Mouse (Mus musculus): ENCODE measurements around the gene Spdef. TPM values are rescaled to one million over a fixed set of nuclear protein-coding genes. Genes with fewer than 3 reads are reported as not detected.

The Spdef gene
- polyA plus RNA-seq, 1 experiment from 2014 or later, result 29.7 TPM

DNA sequence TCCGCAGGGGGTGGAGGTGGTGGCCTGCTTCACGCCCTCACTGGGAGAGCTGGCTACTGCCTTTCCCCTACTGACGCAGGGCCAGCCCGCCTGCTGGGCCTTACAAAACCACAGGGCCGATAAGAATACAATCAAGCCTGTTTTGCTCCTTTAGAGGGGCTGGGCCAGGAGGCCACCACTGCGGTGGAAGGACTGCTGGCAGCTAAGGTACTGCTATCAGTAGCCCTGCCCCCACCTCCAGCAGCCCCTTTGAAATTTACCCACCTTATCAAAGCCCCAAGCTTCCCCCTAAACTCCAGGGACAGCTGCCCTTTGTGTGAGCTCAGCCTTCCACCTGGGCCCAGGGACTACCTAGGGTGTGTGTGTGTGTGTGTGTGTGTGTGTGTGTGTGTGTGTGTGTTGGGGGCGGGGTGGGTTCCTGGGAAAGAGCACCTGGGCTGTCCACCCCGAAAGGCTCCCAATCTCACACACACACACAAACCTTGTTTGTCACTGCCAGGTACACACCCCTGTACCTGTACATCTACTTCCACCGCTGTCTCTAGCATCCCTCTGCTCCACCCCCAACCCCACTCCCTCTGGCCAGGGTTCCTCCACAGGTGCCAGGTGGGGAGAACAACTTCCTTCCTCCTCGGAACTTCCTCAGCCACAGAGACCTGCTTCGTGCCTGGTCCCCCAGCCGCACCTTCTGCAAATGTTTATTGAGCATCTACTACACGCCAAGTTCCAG lies 5.8 kb upstream of the Spdef start:
- H3K27ac ChIP-seq (replicated peaks), result peak overlapping the region; percentile 83
- no peaks in the 10 kb centered on the region for H3K9me3 ChIP-seq (ENCODE audit: control insufficient read depth, low read length)
- H3K4me1 ChIP-seq (replicated peaks; ENCODE audit: control insufficient read depth, insufficient read depth), result no peaks in the 10 kb centered on the region
- DNase-seq (ENCODE audit: low spot score), result peak; percentile 87
- 24% methylated on average over 13 of the region's 13 CpGs for WGBS
- H3K9ac ChIP-seq (ENCODE audit: low read length), result no peak overlapping the region
- TF ChIP-seq CTCF (IDR thresholded peaks at IDR 0.05; ENCODE audit: low read depth), result no peak
- no peak for TF ChIP-seq EP300 (optimal IDR thresholded peaks at IDR 0.05)
- no peak overlapping the region for H3K4me3 ChIP-seq (ENCODE audit: low read depth, low read length)
- no peaks in the 10 kb centered on the region for H3K27me3 ChIP-seq (ENCODE audit: control insufficient read depth, insufficient read depth, low read length)
- no peak overlapping the region for H3K4me2 ChIP-seq (replicated peaks; ENCODE audit: low read depth)
- ATAC-seq (ENCODE audit: low FRiP score, low TSS enrichment), result peak; percentile 87
- no peaks in the 10 kb centered on the region for H3K36me3 ChIP-seq (ENCODE audit: control insufficient read depth, insufficient read depth, low read length)

DNA sequence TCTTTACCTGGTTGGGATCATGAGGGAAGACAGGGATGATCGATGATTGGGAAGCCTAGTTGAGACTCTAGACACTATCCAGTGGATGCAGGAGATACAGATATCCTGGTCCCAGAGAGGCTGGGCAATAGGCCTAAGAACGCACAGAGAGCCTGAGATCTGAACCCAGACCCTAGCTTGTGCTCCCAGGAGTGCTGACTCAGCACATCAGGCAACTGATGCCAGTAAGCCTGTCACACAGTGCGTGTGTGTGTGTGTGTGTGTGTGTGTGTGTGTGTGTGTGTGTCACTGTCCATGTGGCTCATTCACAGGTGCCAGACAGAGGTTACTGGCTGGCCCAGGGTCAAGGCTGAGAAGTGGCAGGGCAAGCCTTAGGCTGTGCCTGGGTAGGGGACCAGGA lies 3.9 kb upstream of the Spdef start:
- H3K4me1 ChIP-seq (replicated peaks; ENCODE audit: control insufficient read depth, insufficient read depth), result no peaks in the 10 kb centered on the region
- no peaks in the 10 kb centered on the region for H3K36me3 ChIP-seq (ENCODE audit: control insufficient read depth, insufficient read depth, low read length)
- H3K27ac ChIP-seq (replicated peaks), result 0 out of 2 replicates have a peak overlapping the region, but pooled peaks have one; percentile 18
- no peak overlapping the region for H3K4me3 ChIP-seq (ENCODE audit: low read depth, low read length)
- no peak for TF ChIP-seq CTCF (IDR thresholded peaks at IDR 0.05; ENCODE audit: low read depth)
- TF ChIP-seq EP300 (optimal IDR thresholded peaks at IDR 0.05), result no peak
- no peak overlapping the region for H3K9ac ChIP-seq (ENCODE audit: low read length)
- no peak overlapping the region for H3K4me2 ChIP-seq (replicated peaks; ENCODE audit: low read depth)
- no peaks in the 10 kb centered on the region for H3K9me3 ChIP-seq (ENCODE audit: control insufficient read depth, low read length)
- DNase-seq (ENCODE audit: low spot score), result no peak
- no peak for ATAC-seq (ENCODE audit: low FRiP score, low TSS enrichment)
- H3K27me3 ChIP-seq (ENCODE audit: control insufficient read depth, insufficient read depth, low read length), result no peaks in the 10 kb centered on the region
- 72% methylated on average over 3 of the region's 3 CpGs for WGBS

DNA sequence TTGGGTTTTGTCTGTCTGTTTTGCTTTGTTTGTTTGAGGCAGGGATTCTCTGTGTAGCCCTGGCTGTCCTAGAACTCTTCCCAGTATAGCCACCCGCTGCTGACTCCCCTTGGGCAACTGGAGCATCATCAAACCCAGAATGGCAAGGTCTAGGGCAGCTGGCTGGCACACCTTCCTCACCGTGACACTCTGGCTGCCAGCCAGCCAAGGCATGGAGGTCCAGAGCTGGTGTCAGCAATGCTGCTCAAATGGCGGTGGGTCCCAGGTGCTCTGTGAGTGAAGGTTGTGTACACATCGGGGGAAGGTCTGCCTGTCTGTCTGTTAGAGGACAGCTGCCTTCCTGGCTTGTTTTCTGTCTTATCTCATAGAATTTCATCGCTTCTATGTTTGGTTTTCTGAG lies 3.4 kb upstream of the Spdef start:
- Histone ChIP-seq H3K36me3 (ENCODE audit: control insufficient read depth, insufficient read depth, low read length) (no peaks in the 10 kb centered on the region), H3K4me1 (replicated peaks; ENCODE audit: control insufficient read depth, insufficient read depth) (no peaks in the 10 kb centered on the region), H3K27me3 (ENCODE audit: control insufficient read depth, insufficient read depth, low read length) (no peaks in the 10 kb centered on the region), H3K4me2 (replicated peaks; ENCODE audit: low read depth) (no peak overlapping the region), H3K9ac (ENCODE audit: low read length) (no peak overlapping the region), H3K4me3 (ENCODE audit: low read depth, low read length) (no peak overlapping the region), H3K9me3 (ENCODE audit: control insufficient read depth, low read length) (no peaks in the 10 kb centered on the region), H3K27ac (replicated peaks) (no peak overlapping the region)
- no peak for TF ChIP-seq CTCF (IDR thresholded peaks at IDR 0.05; ENCODE audit: low read depth)
- no peak for TF ChIP-seq EP300 (optimal IDR thresholded peaks at IDR 0.05)
- 51% methylated on average over 5 of the region's 5 CpGs for WGBS
- no peak for ATAC-seq (ENCODE audit: low FRiP score, low TSS enrichment)
- DNase-seq (ENCODE audit: low spot score), result no peak

DNA sequence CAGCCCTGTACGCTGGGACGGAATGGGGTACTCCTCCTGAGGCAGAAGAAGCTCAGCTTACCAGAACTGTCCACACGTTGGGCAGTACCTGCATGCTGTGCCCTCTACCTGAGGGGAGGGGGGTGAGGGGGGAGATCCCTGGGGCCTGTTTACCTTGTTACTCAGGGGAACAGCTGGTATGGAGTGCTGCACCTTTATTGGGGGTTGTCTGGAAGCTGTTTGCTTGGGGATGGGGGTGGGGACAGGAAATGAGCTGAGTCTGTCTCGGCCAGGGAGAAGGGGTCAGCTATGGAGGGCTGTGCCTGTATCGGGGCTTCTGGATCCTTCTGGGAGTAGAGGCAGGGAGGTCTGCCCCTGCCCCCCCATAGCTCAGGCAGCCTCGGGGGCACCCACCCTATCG lies 2.2 kb downstream of the Spdef start:
- WGBS, result 33% methylated on average over 7 of the region's 7 CpGs
- Histone ChIP-seq H3K4me3 (ENCODE audit: low read depth, low read length) (peak overlapping the region; percentile 3; the same call in 1 of the 2 replicates), H3K27me3 (ENCODE audit: control insufficient read depth, insufficient read depth, low read length) (no peaks in the 10 kb centered on the region), H3K27ac (replicated peaks) (0 out of 2 replicates have a peak overlapping the region, but pooled peaks have one; percentile 30), H3K4me1 (replicated peaks; ENCODE audit: control insufficient read depth, insufficient read depth) (0 out of 2 replicates have a peak, but pooled peaks cover 2% of the 10 kb centered on the region), H3K9ac (ENCODE audit: low read length) (no peak overlapping the region), H3K4me2 (replicated peaks; ENCODE audit: low read depth) (peak overlapping the region; percentile 41), H3K9me3 (ENCODE audit: control insufficient read depth, low read length) (no peaks in the 10 kb centered on the region), H3K36me3 (ENCODE audit: control insufficient read depth, insufficient read depth, low read length) (no peaks in the 10 kb centered on the region)
- peak; percentile 40 for ATAC-seq (ENCODE audit: low FRiP score, low TSS enrichment)
- peak; percentile 76 for DNase-seq (ENCODE audit: low spot score)
- TF ChIP-seq EP300 (optimal IDR thresholded peaks at IDR 0.05) (no peak), CTCF (IDR thresholded peaks at IDR 0.05; ENCODE audit: low read depth) (no peak)

DNA sequence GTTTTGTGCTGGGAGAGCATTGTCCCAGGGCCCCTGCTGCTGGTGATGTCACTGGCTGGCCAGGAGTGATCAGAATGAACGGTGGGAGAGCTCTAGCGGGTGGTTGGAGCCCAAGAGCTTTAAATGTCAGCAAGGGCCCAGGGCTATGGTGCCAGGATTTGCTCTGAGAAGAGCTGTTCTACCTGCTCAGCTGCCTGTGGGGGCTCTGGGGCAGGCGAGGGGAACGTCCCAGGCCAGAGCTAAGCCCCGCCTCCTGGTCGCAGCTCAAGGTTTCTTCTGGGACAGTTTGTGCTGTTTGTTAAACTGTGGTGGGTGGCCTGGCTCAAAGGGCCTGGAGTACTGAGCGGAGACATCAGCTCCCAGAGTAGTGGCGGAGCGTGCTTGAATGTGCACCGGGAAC lies 3.3 kb downstream of the Spdef start:
- TF ChIP-seq EP300 (optimal IDR thresholded peaks at IDR 0.05), result no peak
- no peak for TF ChIP-seq CTCF (IDR thresholded peaks at IDR 0.05; ENCODE audit: low read depth)
- no peaks in the 10 kb centered on the region for H3K36me3 ChIP-seq (ENCODE audit: control insufficient read depth, insufficient read depth, low read length)

DNA sequence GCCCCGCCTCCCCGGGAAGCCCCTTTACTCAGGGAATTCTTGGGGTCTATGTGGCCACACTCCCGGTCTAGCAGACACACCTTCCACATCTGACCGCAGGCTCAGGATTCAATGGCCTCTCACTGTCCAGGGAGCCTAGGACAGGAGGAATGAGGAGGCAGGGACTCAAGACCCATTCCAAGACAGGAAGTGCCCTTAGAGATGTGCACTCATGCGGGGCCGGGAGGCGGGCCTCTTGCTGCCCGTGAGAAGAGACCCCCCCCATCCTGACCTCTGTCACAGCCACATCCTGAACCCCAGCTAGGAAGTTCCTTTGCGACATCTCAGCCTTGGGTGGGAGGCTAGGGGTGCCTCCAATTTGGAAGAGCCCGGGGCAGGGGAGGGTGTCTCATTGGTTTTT lies 3.7 kb downstream of the Spdef start:
- ATAC-seq (ENCODE audit: low FRiP score, low TSS enrichment) (no peak), DNase-seq (ENCODE audit: low spot score) (no peak)
- H3K36me3 ChIP-seq (ENCODE audit: control insufficient read depth, insufficient read depth, low read length), result no peaks in the 10 kb centered on the region
- H3K4me2 ChIP-seq (replicated peaks; ENCODE audit: low read depth), result peak overlapping the region; percentile 41; the same call in 1 of the 2 replicates
- H3K27me3 ChIP-seq (ENCODE audit: control insufficient read depth, insufficient read depth, low read length), result no peaks in the 10 kb centered on the region
- WGBS, result 48% methylated on average over 10 of the region's 10 CpGs
- H3K9me3 ChIP-seq (ENCODE audit: control insufficient read depth, low read length), result no peaks in the 10 kb centered on the region
- TF ChIP-seq EP300 (optimal IDR thresholded peaks at IDR 0.05), result no peak
- TF ChIP-seq CTCF (IDR thresholded peaks at IDR 0.05; ENCODE audit: low read depth), result no peak
- no peak overlapping the region for H3K27ac ChIP-seq (replicated peaks)
- no peak overlapping the region for H3K4me3 ChIP-seq (ENCODE audit: low read depth, low read length)
- no peak overlapping the region for H3K9ac ChIP-seq (ENCODE audit: low read length)
- 0 out of 2 replicates have a peak, but pooled peaks cover 2% of the 10 kb centered on the region for H3K4me1 ChIP-seq (replicated peaks; ENCODE audit: control insufficient read depth, insufficient read depth)

More for the DNA sequence above, 3.3 kb downstream of the Spdef start:
- ATAC-seq (ENCODE audit: low FRiP score, low TSS enrichment), result no peak
- no peak for DNase-seq (ENCODE audit: low spot score)
- Histone ChIP-seq H3K27ac (replicated peaks) (no peak overlapping the region; the same call in 1 of the 2 replicates), H3K4me2 (replicated peaks; ENCODE audit: low read depth) (peak overlapping the region; percentile 41; the same call in 1 of the 2 replicates), H3K4me1 (replicated peaks; ENCODE audit: control insufficient read depth, insufficient read depth) (0 out of 2 replicates have a peak, but pooled peaks cover 2% of the 10 kb centered on the region), H3K9me3 (ENCODE audit: control insufficient read depth, low read length) (no peaks in the 10 kb centered on the region), H3K27me3 (ENCODE audit: control insufficient read depth, insufficient read depth, low read length) (no peaks in the 10 kb centered on the region), H3K9ac (ENCODE audit: low read length) (no peak overlapping the region), H3K4me3 (ENCODE audit: low read depth, low read length) (no peak overlapping the region)
- WGBS, result 23% methylated on average over 10 of the region's 10 CpGs

All from stomach, postnatal 0 days (tissue).